Mouse (Mus musculus) lung, postnatal 10 days (tissue): ENCODE results near the gene Naa10.

Source experiments
- DNase-seq: peaks from one replicate; pipeline ENCODE4 v3.0.0; 2021

Gene Naa10

GRCm38 (mm10) chrX:73914827-73915703 lies 6.7 kb downstream of the Naa10 start:
- peak; percentile 96 for DNase-seq

- DNase-seq, result no peak
These were observed 10.2 kb downstream of the Naa10 start for GRCm38 (mm10) chrX:73911588-73911987.

GRCm38 (mm10) chrX:73911156-73911555 lies 10.6 kb downstream of the Naa10 start:
- DNase-seq, result peak; percentile 6

- DNase-seq, result no peak
These were observed 11.3 kb downstream of the Naa10 start for GRCm38 (mm10) chrX:73910451-73910850.

- no peak for DNase-seq
These were observed 11.7 kb downstream of the Naa10 start for GRCm38 (mm10) chrX:73910049-73910448.

- DNase-seq, result no peak
These were observed 23.8 kb downstream of the Naa10 start for GRCm38 (mm10) chrX:73897959-73898358.

GRCm38 (mm10) chrX:73895719-73896118 lies 26.0 kb downstream of the Naa10 start, which contains the start of gene L1cam:
Gene L1cam, minus strand, starts transcription at chrX:73896105.
- DNase-seq, result peak; percentile 45

- no peak for DNase-seq
These were observed 28.9 kb downstream of the Naa10 start for GRCm38 (mm10) chrX:73892833-73893232.

GRCm38 (mm10) chrX:73891551-73892152 lies 30.1 kb downstream of the Naa10 start, which contains the start of gene Avpr2:
Gene Avpr2, plus strand, starts transcription at chrX:73892102.
- DNase-seq, result no peak

- DNase-seq, result no peak
These were observed 40.3 kb downstream of the Naa10 start for GRCm38 (mm10) chrX:73881463-73881862.

GRCm38 (mm10) chrX:73881036-73881427 lies 40.7 kb downstream of the Naa10 start:
- no peak for DNase-seq

GRCm38 (mm10) chrX:73880194-73881035 lies 41.3 kb downstream of the Naa10 start:
- peak; percentile 45 for DNase-seq

- DNase-seq, result no peak
These were observed 44.7 kb downstream of the Naa10 start for GRCm38 (mm10) chrX:73877014-73877413.

- DNase-seq, result no peak
These were observed 45.9 kb downstream of the Naa10 start for GRCm38 (mm10) chrX:73875881-73876280.

- DNase-seq, result no peak
These were observed 49.8 kb downstream of the Naa10 start for GRCm38 (mm10) chrX:73871956-73872355.

GRCm38 (mm10) chrX:73871474-73871873 lies 50.3 kb downstream of the Naa10 start:
- DNase-seq, result no peak

- peak; percentile 37 for DNase-seq
These were observed 52.4 kb downstream of the Naa10 start for GRCm38 (mm10) chrX:73869334-73869733.

- DNase-seq, result no peak
These were observed 53.9 kb downstream of the Naa10 start for GRCm38 (mm10) chrX:73867852-73868251.

GRCm38 (mm10) chrX:73867256-73867655 lies 54.5 kb downstream of the Naa10 start:
- DNase-seq, result no peak
